Mouse (Mus musculus) G1E (cell line): ENCODE data around the gene AB124611. TPM values are rescaled to one million over a fixed set of nuclear protein-coding genes. Genes with fewer than 3 reads are reported as not detected.

ENCODE experiments used
- ATAC-seq: 2 replicates; pipeline ENCODE4 v1.8.0; 2016; ENCODE audit warnings: mild to moderate bottlenecking; ENCODE audit not compliant: insufficient number of reproducible peaks, poor library complexity, low FRiP score, severe bottlenecking; ENCODE audit errors: extremely low read depth
- DNase-seq: peaks from one replicate; pipeline ENCODE4 v3.0.0; 2012; ENCODE audit warnings: low spot score
- H3K27me3 ChIP-seq: 2 replicates; pipeline ENCODE4 v1.6.1; 2012; ENCODE audit warnings: mild to moderate bottlenecking, low read length, inconsistent platforms; ENCODE audit not compliant: insufficient read depth
- H3K36me3 ChIP-seq: replicated peaks from 2 replicates; pipeline ENCODE3; 2012; ENCODE audit warnings: mild to moderate bottlenecking, inconsistent platforms
- H3K4me1 ChIP-seq: 2 replicates; pipeline ENCODE4 v1.6.1; 2012; ENCODE audit warnings: low read depth, low read length, inconsistent platforms, mixed read lengths; ENCODE audit not compliant: insufficient read depth
- H3K4me3 ChIP-seq: 2 replicates; pipeline ENCODE4 v1.5.1; 2012; ENCODE audit warnings: low read depth, mild to moderate bottlenecking, inconsistent platforms, low read length, moderate library complexity, mixed read lengths
- H3K9me3 ChIP-seq: replicated peaks from 2 replicates; pipeline ENCODE4 v1.6.1; 2012; ENCODE audit warnings: inconsistent platforms
- CTCF ChIP-seq: IDR thresholded peaks from 2 replicates; pipeline ENCODE4 v1.5.1; 2012; ENCODE audit warnings: low read depth, low read length, inconsistent platforms, mixed read lengths
- GATA1 ChIP-seq: IDR thresholded peaks from 2 replicates; pipeline ENCODE4 v1.6.1; 2012; ENCODE audit warnings: borderline replicate concordance, low read length, inconsistent platforms, mixed read lengths
- GATA2 ChIP-seq: IDR thresholded peaks from 2 replicates; pipeline ENCODE4 v1.6.1; 2012; ENCODE audit warnings: low read depth, low read length, inconsistent platforms, borderline replicate concordance
- POLR2AphosphoS5 ChIP-seq: IDR thresholded peaks from 2 replicates; pipeline ENCODE4 v1.6.1; 2012; ENCODE audit warnings: low read depth, low read length, inconsistent platforms; ENCODE audit not compliant: insufficient replicate concordance
- TAL1 ChIP-seq: conservative IDR thresholded peaks from 2 replicates; pipeline ENCODE4 v1.6.1; 2012; ENCODE audit warnings: low read depth, low read length, inconsistent platforms, mixed read lengths
- polyA plus RNA-seq: library from polyadenylated mRNA; stranded (reverse); fragments of >175 nt; gene quantifications from 2 replicates; pipeline ENCODE4 v1.2.3, GENCODE M21; 2012
- total RNA-seq, 2 experiments: library from RNA; stranded (forward) in 1 of 2; stranded (reverse) in 1 of 2; fragments of 200-1000 nt in 1 of 2; fragments of >200 nt in 1 of 2; fragmentation: Nextera tagmentation in 1 of 2; gene quantifications; 2 replicates each; pipeline ENCODE4 v1.2.3; 2014 to 2017

AB124611 gene
- total and polyA plus RNA-seq, 3 experiments: 2.4 to 5.5 (median 2.9) TPM

GRCm38 (mm10) chr9:21557556-21557955 is 31.6 kb downstream of the AB124611 start:
- Histone ChIP-seq H3K36me3 (peaks cover 81% of the 10 kb centered on the region), H3K9me3 (no peaks in the 10 kb centered on the region), H3K27me3 (no peaks in the 10 kb centered on the region), H3K4me1 (peaks cover 49% of the 10 kb centered on the region), H3K4me3 (no peak overlapping the region)
- ATAC-seq (no peak), DNase-seq (no peak)
- no peak for TF ChIP-seq POLR2AphosphoS5

GRCm38 (mm10) chr9:21558366-21558765 is 32.4 kb downstream of the AB124611 start:
- ATAC-seq (peak; percentile 63), DNase-seq (peak; percentile 22)
- peak overlapping the region; percentile 36; the same call in 1 of the 2 replicates for H3K4me3 ChIP-seq
- peaks cover 84% of the 10 kb centered on the region for H3K36me3 ChIP-seq
- H3K9me3 ChIP-seq: no peaks in the 10 kb centered on the region
- TF ChIP-seq POLR2AphosphoS5 (no peak), TAL1 (peak; percentile 59)
- H3K4me1 ChIP-seq: peaks cover 49% of the 10 kb centered on the region
- no peaks in the 10 kb centered on the region for H3K27me3 ChIP-seq

GRCm38 (mm10) chr9:21559151-21559550 is 33.2 kb downstream of the AB124611 start:
- H3K27me3 ChIP-seq: no peaks in the 10 kb centered on the region
- DNase-seq (no peak), ATAC-seq (no peak)
- no peaks in the 10 kb centered on the region for H3K9me3 ChIP-seq
- no peak overlapping the region for H3K4me3 ChIP-seq
- H3K4me1 ChIP-seq: peaks cover 46% of the 10 kb centered on the region
- peaks cover 79% of the 10 kb centered on the region for H3K36me3 ChIP-seq
- TF ChIP-seq GATA2: no peak
- no peak for TF ChIP-seq TAL1
- no peak for TF ChIP-seq GATA1
- no peak for TF ChIP-seq CTCF
- TF ChIP-seq POLR2AphosphoS5: no peak

- ATAC-seq (no peak), DNase-seq (no peak)
- Histone ChIP-seq H3K36me3 (peaks cover 74% of the 10 kb centered on the region), H3K4me3 (no peak overlapping the region), H3K9me3 (no peaks in the 10 kb centered on the region), H3K4me1 (peaks cover 34% of the 10 kb centered on the region), H3K27me3 (no peaks in the 10 kb centered on the region)
- TF ChIP-seq TAL1: no peak
- TF ChIP-seq GATA2: no peak
- TF ChIP-seq GATA1: no peak
- no peak for TF ChIP-seq CTCF
- TF ChIP-seq POLR2AphosphoS5: no peak
Observed at GRCm38 (mm10) chr9:21564420-21564819, 38.4 kb downstream of the AB124611 start.

- Histone ChIP-seq H3K27me3 (no peaks in the 10 kb centered on the region), H3K4me1 (peaks cover 34% of the 10 kb centered on the region), H3K36me3 (peaks cover 78% of the 10 kb centered on the region), H3K4me3 (no peak overlapping the region), H3K9me3 (no peaks in the 10 kb centered on the region)
- TF ChIP-seq TAL1 (no peak), GATA1 (no peak), POLR2AphosphoS5 (no peak), CTCF (no peak), GATA2 (no peak)
- DNase-seq (no peak), ATAC-seq (no peak)
Observed at GRCm38 (mm10) chr9:21565004-21565586, 39.1 kb downstream of the AB124611 start.

- ATAC-seq (no peak), DNase-seq (no peak)
- Histone ChIP-seq H3K9me3 (no peaks in the 10 kb centered on the region), H3K27me3 (no peaks in the 10 kb centered on the region), H3K36me3 (peaks cover 78% of the 10 kb centered on the region), H3K4me1 (peaks cover 30% of the 10 kb centered on the region), H3K4me3 (no peak overlapping the region)
- no peak for TF ChIP-seq GATA2
- no peak for TF ChIP-seq TAL1
- no peak for TF ChIP-seq GATA1
- TF ChIP-seq CTCF: no peak
- no peak for TF ChIP-seq POLR2AphosphoS5
Observed at GRCm38 (mm10) chr9:21566538-21566937, 40.6 kb downstream of the AB124611 start.

GRCm38 (mm10) chr9:21567051-21567450 is 41.1 kb downstream of the AB124611 start:
- Histone ChIP-seq H3K9me3 (no peaks in the 10 kb centered on the region), H3K4me3 (no peak overlapping the region), H3K27me3 (no peaks in the 10 kb centered on the region), H3K4me1 (peaks cover 28% of the 10 kb centered on the region), H3K36me3 (peaks cover 80% of the 10 kb centered on the region)
- TF ChIP-seq GATA2: no peak
- no peak for TF ChIP-seq POLR2AphosphoS5
- TF ChIP-seq TAL1: no peak
- no peak for TF ChIP-seq GATA1
- no peak for TF ChIP-seq CTCF
- ATAC-seq (no peak), DNase-seq (no peak)
